Mouse (Mus musculus) neural tube, embryonic 10.5 days (tissue): ENCODE measurements around the gene Rnf113a2.

Source experiments
- DNase-seq: peaks from one replicate; pipeline ENCODE4 v3.0.0-alpha.2; 2017; ENCODE audit warnings: low spot score; ENCODE audit errors: extremely low spot score

Rnf113a2 gene

DNA sequence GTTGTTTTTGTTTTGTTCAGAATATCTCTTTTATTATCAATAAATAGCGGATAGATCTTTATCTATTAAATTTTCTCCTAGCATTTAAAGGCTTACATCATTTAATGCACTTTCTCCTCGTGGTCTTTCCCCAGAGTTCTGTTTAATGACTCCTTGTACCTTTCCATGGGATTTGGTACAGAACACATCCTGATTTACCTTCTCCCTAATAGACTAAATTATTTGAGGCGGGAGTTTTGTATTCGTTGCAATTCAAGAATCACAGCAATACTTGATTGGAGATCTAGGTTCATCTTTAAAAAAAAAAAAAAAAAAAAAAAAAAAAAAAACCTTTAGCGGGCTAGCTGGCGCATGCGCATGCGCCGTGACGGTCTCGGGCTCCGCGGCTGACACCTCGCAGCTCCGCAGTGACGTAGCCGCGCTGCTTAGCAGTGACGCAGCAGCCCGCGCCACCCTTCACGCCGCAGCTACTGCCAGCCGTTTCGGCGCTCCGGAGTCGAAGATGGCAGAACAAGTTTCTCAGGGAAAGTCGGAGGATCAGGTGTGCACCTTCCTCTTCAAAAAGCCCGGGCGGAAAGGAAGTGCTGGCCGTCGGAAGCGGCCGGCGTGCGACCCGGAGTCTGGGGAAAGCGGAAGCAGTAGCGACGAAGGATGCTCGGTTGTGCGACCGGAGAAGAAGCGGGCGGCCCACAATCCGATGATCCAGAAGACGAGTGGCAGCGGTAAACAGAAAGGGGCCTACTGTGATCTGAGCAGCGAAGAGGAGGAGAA is at the start of gene Rnf113a2:
Gene Rnf113a2 (plus strand): TSS at position 363 of the 771 bp plus-strand sequence.
- DNase-seq = peak; percentile 83

DNA sequence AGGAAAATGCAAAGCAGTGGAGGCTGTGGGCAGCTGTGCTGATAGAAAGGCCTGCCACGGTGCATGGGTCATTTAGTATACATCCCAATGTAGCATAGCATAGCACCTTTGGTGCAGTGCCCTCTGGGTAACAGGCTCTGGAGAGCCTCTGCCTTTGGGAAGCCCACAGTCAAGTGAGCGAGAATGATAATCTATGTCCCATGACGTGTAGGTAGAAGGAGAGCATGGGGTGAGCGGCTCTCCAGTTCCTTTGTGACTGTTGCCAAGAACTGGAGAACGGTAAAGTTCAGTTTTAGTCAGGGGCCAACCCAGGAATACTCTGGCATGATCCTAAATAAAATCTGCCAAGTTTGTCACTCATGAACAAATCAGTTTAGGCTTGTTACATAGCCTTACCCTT is 45.3 kb upstream of the Rnf113a2 start:
- DNase-seq = no peak

DNA sequence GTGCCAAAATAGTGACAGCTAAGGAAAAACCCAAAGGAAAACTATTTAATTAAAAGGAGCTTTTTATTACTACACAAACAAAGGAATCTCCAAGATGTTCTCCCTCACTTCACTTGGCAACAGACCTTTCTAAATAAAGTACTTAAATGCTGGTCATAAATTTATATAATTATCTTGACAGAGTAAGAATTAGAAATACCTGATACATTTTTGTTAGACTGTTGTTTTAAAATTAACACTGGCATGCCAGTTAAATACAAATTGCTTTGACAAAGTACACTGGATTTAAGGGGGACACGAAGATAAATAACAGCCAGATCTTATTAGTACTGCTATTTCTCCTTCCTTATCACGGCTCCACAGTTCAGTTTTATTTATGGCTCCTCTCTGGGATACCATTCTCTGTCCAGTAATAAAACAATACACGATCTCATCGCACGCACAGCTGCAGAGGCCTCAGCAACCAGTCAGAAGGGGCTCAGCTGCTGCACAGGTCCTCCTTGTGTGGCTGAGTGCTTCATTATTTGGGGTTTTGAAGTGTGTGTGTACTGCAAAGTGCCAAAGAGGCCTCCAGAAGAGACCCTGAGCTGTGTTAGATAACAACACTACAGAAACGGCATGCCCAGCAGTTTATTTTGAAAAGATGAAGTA is 43.0 kb upstream of the Rnf113a2 start:
- DNase-seq = no peak

DNA sequence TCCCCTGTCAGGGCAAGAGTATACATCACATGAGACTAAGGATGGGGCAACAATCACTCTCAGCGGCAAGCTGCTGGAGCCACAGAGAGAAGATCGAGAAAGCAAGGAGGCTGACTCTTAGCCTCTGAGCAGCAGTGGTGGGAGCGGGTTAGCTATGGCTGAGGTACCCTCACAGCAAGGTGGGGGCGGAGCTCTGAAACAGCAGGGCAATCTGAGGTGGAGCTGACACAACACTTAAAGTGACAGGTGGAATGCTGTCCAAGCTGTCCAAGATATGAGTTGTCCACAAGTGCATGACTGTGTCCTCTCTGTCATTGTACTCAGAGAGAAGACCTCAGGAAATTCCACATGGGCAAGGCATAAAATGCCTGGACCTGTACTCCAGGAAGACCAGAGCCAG is 34.6 kb upstream of the Rnf113a2 start:
- DNase-seq = no peak

DNA sequence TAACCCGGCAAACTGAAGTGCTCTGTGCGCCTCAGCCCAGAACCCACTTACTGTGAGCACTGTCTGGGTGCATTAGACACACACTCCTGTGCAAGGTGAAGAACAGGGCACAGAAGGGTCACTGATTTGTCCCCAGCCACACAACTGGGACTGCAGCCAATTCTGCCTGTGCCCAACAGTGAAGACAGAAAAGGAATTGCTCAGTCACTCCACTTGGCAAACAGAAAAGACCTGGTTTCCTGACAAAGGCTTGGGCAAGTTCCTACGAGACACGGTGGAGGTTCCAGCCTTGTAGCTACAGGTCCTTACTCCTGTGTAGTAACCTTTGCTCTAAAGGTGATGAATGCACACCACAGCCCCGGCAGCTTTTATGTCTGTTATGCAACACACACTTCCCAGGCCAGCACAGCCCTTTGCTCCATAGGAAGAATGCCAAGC is 32.3 kb upstream of the Rnf113a2 start:
- DNase-seq = no peak

DNA sequence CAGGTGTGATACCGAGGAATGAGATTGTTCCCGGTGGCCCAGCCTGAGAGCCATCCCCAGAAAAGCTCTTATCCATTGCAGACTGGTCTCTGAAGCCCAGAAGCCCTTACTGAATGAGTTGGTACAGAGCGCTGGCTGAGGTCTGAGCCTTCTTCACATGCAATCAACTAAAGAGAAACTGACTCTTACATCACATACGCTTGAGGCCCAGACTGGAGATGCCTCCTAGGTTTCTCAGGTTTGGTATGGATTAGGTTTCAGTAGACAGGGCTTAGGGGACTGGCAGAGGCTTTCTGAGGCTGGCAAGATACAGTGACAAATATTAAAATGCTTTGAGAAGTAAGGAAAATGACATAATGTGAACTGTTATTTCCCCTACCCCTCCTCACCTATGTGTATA is 31.6 kb upstream of the Rnf113a2 start:
- no peak for DNase-seq

DNA sequence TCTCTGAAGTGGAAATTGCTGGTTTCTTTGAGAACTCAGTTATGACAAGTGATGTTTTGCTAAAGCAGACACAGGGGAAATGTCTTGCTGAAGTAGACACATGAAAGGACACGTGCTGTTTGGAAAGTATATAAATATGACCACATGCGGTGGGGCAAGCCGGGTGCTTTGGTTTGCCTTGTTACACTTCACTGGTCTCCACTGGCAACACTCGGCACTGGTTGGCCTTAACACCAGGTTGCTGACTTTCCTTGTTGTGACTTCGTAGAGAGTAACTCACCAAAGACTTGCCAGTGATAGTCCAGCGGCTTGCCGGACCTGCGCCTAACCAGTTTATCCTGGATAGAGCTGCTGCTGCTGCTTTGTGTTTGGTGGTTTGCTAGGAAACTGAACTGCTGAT is 28.9 kb upstream of the Rnf113a2 start:
- DNase-seq = no peak

DNA sequence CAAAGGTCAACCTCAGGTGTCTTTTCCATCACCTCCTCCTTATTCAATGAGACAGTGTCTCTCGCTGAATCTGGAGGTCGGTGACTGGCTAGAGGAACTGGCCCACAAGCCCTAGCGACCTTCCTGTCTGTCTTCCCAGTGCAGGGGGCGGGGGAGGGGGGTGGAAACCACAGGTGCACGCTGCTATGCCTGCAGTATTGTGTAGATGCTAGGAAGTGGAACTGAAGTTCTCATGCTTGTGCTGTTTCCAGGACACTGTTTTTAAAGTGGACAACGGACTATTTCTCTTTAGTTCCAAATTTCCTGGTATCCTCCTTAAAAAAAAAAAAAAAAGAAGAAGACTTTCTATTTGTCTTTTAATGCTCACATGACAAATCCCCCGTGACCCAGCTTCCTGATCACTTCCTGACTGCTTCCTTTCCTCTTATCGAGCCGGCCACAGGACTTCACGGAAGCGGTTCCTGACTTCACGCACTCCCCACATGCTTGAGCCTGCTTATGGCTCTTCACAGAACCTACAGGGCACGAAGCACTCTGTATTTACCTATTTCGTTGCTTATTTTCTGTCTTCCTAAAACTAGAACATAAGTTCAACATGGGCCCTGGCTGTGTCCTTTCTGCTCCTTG is 28.1 kb upstream of the Rnf113a2 start:
- DNase-seq = no peak

DNA sequence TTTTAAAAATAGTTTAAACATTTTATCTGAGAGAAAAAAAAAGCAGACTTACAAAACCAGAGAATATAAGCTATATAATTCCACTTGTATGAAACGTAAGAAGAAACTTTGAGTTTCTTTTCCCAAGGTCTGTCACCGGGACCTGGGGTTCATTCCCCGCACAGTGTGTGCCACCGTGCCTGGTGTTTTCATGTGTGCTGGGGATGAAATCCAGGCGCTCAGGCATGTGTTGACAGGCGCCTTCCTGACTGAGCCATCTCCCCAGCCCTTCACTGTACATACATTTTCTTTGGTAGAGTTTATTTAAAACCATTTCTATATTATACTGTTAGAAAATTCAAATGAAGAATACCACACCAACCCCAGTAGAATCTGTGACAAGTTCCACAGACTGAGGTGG is 26.7 kb upstream of the Rnf113a2 start:
- no peak for DNase-seq

DNA sequence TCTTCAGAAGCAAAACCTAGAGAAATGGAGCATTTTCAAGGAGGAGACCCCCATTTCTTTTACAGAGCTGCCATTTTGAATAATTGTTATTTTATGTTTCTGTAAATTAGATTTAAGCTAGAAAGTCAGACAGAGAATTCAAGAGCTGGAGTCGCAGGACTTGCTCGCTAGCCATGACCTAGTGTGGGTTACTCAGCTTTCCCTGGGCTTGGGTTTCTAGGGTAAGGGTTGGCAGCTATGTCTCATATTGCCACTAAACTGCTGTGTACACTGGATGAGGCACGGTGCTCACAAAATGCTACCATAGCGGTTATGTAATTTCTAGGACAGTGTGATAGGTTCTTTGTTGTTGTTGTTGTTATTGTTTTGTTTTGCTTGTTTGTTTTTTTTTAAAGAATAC is 24.3 kb upstream of the Rnf113a2 start:
- DNase-seq = no peak

DNA sequence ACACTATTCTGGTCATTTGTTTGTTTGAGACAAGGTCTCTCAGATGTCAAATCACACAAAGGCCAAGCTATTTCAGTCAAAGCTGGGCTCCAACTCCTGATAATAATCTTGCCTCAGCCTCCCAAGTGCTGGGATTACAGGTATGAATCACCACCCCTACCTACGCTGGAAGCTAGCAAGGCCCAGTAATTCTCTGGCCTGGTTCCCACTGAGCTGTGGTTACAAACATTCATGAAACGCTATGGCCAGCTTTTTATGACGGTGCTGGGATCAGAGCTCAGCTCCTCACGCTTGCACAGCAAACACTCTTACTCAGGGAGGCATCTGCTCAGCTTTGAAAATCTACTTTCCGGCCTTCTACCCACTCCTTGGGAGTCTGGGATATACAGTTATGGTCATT is 23.1 kb upstream of the Rnf113a2 start:
- DNase-seq = no peak

DNA sequence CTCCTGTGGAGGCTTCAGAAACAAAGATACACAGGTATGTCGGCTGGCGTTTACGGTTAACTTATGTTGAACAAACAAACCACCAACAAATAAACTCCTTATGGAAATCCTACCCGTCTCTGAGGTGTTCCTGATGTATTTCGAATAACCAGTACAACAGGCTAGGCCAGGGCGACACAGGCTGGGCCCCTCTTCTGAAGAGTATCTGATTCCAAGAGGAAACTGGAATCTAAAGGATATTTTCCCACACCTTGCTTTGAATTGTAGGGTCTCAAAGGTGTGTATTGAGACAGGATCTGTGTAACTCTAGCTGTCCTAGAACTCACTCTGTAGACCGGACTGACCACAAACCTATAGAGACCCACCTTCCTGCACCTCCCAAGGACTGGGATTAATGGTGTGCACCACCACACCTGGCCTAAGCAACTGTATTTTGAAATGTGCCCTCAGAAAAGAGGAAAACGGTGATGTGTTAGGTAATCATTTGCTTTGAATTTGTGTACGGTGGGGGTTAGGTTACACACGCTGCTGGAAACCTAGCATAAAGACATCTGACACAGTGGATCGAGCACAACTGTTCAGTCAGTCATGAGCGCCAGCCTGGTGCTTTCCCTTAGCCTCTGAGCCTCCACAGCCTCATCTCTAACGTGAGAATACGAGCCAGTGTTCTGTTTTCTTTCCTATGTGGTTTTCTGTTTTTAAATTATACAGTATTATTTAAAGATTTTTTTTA is 19.9 kb upstream of the Rnf113a2 start:
- DNase-seq = no peak

DNA sequence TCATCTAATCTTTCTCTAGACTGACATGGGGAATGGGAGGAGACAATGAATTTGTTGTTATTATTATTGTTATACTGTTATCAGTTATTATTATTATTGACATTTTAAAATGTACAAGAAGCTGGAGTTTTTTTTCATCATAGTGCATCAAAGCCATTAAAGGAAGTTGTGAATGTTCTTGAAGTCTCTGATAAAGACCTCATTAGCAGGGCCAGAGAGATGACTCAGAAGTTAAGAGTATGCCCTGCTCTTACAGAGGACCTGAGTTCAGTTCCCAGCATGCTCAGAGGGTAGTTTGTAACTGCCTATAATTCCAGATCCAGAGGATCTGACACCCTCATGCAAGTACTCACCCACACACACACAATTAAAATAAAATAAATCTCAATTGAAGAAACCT is 19.3 kb upstream of the Rnf113a2 start:
- no peak for DNase-seq

DNA sequence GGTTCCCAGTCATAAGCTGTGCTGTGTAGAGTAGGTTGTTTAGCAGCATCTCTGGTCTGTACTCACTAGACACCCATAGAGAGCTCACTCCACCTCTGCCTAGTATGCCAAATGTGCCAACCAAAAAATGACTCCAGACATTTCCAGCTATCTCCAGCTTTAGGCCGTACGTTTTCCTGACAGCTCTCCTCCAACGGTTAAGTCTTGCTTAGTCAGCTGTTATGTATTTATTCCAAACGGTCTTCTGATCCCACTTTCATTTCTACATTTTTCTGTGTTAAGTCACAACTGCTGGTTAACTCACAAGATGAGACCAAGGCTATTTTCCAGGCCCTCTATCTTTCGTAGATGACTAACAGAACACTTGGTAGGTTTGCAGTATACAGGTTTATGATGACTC is 18.4 kb upstream of the Rnf113a2 start:
- DNase-seq = no peak

DNA sequence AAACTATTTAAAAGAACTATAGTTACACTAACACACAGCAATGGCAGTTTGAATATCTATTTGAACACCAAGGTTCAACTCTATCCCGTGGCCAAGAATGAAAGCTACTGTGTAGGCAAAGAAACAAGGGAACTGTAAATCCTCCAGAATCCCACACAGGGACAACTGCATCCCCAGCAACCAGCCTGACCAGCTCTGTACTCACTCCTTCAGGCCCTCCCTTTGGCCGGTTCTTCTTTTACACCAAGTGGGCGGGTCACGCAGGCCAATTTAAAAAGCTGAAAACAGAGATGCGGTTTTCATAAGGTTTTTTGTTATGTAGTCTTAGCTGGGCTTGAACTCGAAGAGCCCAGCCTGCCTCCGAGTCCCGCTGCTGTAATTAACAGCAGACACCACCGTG is 17.9 kb upstream of the Rnf113a2 start:
- DNase-seq = no peak

DNA sequence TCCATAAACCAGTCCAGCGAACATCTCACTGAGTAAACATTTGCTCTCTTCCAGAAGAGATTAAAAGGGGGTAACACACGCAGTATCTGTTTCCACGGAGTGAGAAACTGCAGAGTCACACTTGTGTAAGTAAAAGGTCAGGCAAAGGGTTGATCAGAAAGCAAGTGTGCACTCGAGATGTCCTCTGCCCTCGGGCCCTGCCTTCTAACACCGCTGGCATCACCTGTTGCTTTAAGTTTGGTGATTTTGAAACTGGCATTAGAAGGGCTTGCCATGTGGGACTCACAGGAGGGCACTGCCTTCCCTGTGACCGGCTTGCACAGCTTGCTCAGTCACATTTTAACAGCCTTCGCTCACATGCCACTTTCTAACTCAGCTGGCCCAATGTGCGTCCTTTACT is 17.3 kb upstream of the Rnf113a2 start:
- DNase-seq = no peak

DNA sequence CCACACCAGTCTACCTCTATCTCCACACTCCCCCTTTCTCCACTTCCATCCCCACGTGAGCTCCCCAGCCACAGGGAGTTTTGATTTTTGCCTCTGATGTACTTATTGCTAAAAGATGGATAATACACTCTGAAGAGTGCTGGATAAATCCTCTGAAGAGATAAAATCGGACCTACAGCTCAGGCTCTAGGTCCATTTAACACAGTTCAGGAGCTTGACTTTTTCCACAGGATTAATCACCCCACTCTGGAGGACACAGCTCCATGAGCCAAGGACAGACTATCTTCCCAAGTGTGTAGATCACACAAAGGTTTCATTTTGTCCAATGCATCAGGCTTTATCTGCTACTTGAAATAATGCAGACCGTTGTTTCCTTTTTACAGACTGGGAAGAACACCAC is 16.9 kb upstream of the Rnf113a2 start:
- no peak for DNase-seq

DNA sequence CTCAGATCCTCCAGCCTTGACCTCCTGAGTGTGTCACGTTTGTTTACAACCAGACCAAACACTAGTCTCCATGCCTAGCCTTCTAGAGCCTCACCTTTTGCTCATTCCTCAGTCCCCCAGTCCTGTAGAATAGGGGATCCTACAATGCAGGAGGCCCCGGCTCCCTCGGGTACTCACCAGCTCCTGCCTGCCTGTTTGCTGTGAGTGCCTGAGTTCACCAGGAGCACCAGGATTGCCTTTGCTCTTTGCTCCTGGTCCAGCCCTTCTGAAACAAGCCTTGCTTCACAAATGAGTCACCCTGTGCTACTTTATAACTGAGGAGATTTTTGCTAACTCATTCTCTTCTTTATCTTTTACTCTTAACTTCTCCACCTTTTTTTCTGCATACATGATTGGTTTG is 16.3 kb upstream of the Rnf113a2 start:
- DNase-seq = no peak

DNA sequence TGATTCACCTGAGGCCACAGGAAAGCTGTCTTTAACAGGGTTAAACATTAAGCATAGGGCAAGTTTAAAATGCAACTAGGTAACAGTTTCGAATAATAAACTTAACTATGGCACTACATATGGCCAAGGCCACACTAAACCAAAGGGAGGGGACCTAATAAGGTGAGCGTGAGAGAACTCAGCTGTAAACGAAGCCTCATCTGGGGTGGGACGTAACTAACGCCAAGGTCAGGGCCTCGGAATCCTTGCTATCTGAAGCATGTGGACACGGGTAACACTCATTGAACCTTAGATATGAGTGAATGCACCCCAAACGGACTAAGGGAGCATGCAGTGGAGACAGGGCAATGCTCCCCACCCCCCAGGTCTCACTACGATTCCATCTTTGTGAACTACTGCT is 14.1 kb upstream of the Rnf113a2 start:
- no peak for DNase-seq

DNA sequence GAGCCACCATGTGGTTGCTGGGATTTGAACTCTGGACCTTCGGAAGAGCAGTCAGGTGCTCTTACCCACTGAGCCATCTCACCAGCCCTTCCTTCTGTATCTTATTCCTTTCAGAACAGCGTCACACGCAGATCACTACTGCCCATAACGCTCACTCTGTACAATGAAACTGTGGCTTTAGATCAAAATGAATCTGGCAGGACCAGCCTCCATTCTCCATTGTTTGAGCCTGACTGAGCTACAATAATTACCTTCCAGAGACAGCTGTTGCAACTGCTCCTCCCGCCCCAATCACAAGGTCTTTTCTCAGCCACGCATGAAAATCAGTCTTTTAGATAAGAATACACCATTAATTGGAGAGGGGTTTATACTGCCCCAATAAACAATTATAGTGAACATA is 12.5 kb upstream of the Rnf113a2 start:
- no peak for DNase-seq

DNA sequence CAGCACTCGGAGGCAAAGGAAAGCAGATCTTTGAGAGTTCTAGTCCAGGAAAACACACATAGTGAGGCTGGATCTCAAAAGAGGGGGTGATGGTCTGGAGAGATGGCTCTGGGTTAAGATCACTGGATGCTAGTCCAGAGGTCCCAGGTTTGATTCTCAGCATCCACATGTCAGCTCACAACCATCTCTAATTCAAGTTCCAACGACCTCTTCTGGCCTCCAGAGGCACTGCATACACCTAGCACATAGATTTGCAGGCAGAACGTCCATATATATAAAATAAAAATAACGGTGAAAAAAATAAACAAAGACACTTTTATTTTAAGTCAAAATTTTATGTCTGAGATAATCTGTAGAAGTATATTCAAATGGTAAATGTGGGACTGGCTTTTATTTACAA is 9.7 kb upstream of the Rnf113a2 start:
- no peak for DNase-seq
